Mouse (Mus musculus): ENCODE data around the gene Olfr1310.
"Not testable (repeated sequence)": the region's sequence is repeated elsewhere in the genome, so short reads cannot be mapped to it uniquely, and the experiment has no call there.

The Olfr1310 gene

GRCm38 (mm10) chr2:112012608-112013007 lies at the start of gene Olfr1310:
Olfr1310 (minus strand) TSS chr2:112012708.
- no peak for DNase-seq (ENCODE audit: low spot score)

- no peak for DNase-seq (ENCODE audit: low spot score)
Measured at GRCm38 (mm10) chr2:112050138-112050537, 37.6 kb upstream of the Olfr1310 start, which contains the start of gene Olfr1312. Olfr1312 (minus strand) TSS chr2:112050238.

GRCm38 (mm10) chr2:112026971-112027370 lies 14.5 kb upstream of the Olfr1310 start:
- DNase-seq (ENCODE audit: low spot score), result not testable (repeated sequence)

DNA sequence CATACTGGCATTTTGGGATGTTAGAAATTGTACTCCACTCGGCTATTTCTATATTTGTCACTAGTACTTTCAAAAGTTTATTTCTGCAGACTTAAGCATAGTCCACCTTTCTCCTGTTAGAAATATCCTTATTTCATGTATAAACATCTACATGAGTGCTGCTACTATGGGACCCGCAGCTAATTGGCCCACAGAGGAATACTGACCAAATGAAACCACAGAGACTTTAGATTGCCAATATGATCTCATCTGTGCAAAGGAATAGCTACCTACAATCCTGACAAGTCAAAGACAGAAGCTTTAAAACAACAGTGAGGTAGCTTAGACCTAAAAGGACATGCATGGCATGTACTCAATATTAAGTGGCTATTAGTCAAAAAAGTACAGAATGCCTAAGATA lies 11.8 kb upstream of the Olfr1310 start, which contains the start of gene Olfr1311:
Gene Olfr1311 (minus strand): TSS at position 101 of the 400 bp plus-strand sequence.
- no peak for DNase-seq (ENCODE audit: low spot score)

DNA sequence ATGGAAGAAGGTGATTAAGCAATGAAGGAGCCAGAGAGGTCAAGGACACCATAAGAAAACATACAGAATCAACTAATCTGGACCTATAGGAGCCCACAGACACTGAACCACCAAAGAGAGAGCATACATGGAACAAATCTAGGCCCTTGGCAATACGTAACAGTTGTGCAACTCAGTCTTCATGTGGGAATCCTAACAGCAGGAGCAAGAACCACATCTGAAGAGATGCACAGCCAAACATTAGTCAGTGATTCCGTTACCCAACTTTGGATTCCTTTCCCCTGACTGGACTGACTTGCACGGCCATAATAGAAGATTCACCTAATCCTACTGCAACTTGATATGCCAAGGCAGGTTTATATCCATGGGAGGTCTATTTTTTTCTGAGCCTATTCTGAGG lies 2.4 kb upstream of the Olfr1310 start:
- DNase-seq (ENCODE audit: low spot score), result no peak

DNA sequence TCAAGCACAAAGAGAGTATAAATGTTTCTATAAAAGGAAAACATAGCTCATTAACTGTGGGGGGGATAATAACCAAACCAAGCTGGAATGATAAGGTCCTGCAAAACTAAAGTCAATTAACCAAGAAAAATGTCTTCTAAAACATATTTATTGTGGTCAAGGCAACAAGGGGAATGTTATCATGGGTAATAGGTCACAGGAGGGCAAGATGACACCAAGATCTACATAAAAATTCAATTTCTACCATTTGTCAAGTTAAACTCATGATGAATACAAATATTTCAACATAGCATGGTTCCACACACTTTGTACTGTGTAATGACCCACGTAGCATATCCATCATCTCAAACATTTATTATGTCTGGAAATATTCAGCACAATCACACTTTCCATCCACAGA lies 22.3 kb downstream of the Olfr1310 start, which contains the start of gene Olfr1309:
Gene Olfr1309 (minus strand): TSS at position 101 of the 400 bp plus-strand sequence.
- DNase-seq (ENCODE audit: low spot score), result no peak

DNA sequence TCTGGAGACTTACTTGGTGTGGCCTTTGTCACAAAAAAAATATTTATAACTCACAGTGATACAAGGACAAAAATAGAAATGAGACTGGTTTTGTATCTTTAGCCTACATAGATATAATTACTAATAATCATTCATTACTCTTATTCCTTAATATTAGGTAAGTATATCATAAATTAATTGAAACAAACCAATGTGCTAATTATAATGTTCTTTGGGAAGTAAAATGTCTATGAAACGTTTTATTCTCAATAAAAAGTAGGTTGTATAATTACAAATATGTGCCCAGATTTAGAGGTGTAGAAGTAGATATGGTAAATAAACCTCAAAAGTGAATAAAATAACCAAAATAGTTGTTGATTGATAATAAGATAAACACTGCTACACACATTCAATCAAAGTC lies 47.7 kb downstream of the Olfr1310 start, which contains the start of gene Olfr1308:
Gene Olfr1308 (minus strand): TSS at position 101 of the 400 bp plus-strand sequence.
- DNase-seq (ENCODE audit: low spot score), result no peak

Data from T-cell, adult 2 months (primary cell).